Mouse (Mus musculus) bone marrow macrophage, adult 2 months (primary cell): Measurements from ENCODE around the gene Tat.

Source experiments
- CTCF ChIP-seq: IDR thresholded peaks from 2 replicates; pipeline ENCODE4 v1.5.1; 2012; ENCODE audit warnings: low read depth, mild to moderate bottlenecking, low read length, moderate library complexity
- POLR2A ChIP-seq: IDR thresholded peaks from 2 replicates; pipeline ENCODE4 v1.6.1; 2012; ENCODE audit warnings: mild to moderate bottlenecking, low read depth, low read length, borderline replicate concordance

DNA sequence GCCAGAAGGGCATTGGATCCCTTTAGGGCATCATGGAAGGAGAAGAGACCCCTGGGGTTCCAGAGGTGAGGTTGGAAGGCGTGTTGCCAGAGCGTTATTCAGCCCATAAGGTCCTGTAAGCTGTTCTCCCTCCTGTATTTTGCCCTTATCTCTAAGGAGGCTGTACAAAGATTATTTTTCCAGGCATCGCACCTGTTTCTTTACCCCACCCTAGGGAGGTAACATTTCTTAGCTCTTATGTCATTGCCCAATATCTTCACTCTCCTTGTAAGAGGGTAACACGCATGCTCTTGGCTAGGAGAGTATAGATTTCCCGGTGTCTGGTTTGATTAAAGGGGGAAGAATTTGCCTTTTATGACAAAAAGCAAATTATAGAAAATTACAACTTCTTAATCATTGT is 49.4 kb downstream of the Tat start, which contains the start of gene Chst4:
- TF ChIP-seq CTCF (no peak), POLR2A (no peak)
